Mouse (Mus musculus) spleen, postnatal 10 days (tissue): Measurements from ENCODE around the gene Zfp652.

ENCODE experiments used
- DNase-seq, 2 experiments: peaks; one replicate each; pipeline ENCODE4 v3.0.0; 2021 to 2022; ENCODE audit warnings: low spot score in 2 of 2

The Zfp652 gene

DNA sequence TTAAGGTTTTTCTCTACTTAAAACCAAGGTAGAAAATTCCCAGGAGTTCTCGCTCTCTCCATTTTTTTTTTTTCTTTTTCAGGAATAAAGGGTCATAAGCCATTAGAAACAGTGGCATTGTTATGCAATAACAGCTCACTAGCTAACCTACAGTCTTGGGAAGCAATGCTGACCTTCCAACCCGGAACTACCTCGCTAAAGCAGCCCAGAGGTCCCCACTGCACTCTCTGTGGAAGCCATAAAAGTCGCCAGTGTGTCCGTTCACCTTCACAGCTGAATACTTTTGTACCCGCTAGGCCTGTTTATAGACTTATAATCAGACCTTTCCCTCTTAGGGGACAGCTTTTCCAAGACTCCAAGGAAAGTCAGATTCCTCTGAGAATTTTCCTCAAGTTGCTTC, 55.8 kb downstream of the Zfp652 start:
- no peak for DNase-seq

DNA sequence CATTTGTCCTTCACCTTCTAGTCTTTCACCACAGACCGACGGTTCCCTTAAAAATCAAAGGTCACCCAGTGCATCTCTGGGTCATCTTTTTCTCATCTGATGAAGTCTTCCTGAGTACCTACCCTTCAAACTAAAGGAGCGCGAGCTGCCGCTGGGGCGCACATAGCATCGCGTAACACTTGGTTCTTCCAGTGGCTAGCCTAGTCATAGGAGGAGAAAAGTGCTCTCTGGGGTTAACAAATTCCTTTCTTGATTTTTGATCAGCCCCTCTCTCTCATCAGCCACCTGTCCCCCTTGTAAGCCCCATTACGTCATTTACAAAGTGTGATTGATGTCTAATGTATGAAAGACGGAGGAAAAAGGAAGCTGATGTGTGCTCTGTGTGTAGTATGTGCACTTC, 56.7 kb downstream of the Zfp652 start:
- no peak for DNase-seq

DNA sequence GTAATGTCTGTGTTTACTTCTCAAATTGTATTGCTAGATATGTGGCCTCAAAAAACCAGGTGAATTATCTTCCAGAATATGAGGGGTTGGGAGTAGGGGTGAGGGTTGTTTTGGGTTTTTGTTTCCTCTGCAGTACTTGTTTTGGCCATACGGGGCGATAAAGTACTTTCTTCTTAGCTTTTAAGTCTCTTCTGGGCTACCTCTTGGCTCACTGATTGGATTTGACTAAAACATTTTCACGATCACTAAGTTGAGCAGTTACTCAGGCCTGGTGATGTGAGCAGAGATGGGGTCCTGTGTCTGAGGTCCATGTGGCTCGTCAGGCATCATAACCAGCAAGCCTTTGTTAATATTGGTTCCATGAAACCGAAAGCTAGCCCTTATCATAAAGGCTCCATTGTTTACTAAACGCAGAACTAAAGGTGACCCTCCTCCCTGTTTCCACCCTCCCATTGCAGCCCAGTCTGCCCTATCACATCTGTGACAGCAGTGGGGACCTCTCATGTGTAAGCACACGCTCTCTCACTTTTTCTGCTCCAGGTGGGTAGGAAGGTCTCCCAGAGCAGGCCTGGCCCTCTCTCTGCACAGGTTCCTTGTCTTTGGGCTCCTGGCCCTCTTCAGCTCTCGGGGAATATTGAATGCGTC, 58.4 kb downstream of the Zfp652 start:
- DNase-seq: peak in 1 of 2 experiments; percentile 66

DNA sequence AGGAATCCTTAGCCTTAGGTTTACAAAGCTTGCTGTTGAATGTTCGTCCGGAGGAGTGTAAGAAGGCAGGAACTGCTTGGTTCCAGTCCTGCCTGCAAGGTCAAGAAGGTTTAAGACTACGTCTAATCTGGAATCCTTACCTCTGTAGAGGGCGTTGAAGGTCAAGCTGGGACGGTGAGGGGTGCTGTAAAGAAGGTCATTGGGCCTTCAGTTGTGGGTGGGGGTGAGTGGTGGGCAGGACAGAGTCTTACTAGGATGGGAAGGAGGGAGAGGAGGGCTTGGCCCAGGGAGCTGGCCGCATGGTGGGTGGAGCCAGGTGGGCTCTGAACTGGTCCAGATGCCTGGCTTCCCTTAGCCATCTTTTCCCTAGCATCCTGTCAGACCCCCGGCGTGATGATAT, 59.2 kb downstream of the Zfp652 start:
- no peak for DNase-seq

DNA sequence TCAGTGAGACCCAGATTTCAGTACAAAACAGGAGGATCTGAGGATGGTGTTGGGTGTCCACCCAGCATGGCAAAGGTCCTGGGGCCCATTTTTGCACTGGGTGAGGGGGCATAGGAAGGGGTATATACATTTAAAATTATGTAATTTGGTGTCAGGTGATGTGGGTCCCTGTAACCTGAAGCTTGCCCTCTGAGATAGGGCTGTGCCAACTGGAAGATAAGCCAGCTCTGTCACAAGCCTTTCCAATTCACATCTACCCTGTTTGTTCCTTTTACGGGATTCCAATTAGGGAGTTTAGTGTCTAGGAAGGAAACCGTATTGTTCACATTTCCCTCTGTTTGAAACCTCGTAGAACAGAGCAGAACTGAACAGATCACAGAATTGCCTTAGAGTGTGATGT, 60.8 kb downstream of the Zfp652 start:
- no peak for DNase-seq

DNA sequence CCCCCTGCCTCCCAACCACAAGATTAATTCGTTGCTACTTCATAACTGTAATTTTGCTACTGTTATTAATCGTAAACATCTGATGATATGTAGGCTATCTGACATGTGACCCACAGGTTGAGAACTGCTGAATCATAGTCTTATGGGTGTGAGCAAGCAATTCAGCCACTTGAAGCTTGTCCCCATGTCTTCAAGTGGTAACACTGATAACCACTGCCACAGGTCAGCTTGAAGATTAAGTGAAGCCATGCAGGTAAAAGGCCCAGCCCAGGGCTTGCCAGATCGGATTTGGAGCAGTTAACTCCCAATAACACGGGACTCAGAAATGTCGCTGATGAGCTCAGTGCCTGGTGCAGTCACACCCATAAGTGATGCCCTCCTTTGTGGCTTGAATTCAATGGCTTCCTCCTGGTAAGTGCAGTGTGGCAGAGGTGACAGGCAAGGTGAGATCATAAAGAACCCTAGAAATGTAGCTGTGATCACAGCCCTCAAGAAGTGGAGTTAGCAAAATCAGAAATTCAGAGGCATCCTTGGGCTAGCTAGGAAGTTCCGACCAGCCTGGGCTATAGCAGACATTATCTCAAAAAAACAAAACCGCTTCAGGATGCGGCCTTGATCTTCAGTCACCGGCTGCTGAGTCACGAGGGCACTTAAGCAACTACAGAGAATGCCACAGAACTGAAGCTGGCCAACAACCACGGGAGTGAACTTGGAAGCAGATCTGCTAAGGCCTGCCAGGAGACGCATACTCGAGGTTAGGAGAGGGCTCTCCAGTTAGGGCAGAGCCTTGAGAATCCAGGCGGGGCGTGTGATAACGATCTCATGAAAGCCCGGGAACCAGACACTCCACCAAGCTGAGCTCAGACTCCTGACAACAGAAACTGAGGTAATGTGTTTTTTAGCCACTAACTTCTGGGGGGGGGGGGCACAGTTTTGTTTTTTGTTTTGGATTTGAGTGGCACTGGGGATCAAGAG, 65.1 kb downstream of the Zfp652 start:
- peak; percentile 65 to 66 for DNase-seq

DNA sequence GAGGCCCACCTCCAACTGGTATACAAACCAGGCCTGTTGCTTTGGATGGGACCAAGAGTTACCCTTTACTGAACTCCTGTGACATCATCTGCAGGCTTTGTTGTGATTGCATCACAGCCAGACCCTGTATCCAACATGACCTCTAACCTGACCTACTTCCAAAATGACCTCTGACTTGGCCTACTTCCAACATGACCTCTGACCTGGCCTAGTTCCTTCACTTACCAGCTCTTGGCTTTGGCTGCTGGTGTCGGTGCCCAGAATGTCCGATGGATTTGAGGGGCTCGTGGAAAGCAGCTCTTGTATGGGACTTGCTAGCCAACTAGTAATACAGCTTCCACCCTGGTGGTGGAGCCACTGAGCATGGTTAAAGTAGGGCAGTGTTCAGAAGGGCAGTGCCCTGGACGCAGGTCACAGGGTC, 66.4 kb downstream of the Zfp652 start:
- DNase-seq: peak in 1 of 2 experiments; percentile 68

DNA sequence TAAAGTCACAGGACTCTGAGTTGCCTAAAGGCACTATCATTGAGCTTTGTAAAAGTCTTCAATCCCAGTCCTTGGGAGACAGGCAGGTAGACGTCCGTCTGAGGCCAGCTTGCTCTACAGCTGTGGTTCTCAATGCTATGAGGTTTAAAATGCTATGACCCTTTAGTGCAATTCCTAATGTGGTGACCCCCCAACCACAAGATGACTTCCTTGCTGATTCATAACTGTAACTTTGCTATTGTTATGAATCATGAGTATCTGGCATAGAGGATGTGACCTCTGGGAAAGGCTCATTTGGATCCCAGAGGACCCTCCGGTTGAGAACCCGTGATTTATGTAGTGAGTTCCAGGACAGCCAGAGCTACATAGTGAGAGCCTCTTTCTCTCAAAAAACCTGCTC, 66.9 kb downstream of the Zfp652 start:
- no peak for DNase-seq

DNA sequence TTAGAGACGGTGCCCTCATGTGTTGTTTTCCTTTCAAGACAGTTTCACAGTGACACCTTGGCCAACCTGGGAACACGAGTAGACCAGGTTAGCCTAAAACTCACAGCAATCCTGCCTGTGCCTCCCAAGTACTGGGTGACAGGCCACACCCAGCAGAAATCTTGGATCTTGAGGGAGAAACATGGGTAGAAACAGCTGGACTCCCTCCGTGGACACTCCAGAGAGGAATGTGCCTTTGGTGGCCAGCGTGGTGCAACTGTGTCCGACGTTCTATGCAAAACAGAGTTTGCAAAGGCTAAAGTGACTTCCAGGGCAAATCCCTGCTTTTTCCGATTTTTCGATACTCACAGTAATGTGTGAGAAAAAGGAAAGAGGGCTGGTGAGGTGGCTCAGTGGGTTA, 68.0 kb downstream of the Zfp652 start:
- no peak for DNase-seq

DNA sequence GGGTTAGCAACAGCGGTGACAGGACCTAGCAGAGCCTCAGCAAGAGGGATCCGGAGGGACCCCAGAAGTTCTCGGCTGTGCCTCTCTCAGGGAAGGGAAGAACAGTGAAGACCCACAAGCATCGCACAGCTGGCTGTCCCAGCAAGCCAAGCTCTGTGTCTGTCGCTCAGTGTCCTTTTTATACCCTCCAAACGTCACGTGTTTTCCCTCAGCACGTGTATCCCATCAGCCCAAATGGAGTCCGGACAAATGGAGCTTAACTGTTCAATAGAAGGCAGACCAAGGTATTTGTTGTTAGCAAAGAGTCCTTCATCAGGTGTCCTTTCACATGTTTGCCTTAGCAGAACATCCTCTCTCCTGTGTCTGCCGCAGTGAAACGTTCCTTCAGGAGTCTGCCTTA, 69.1 kb downstream of the Zfp652 start:
- no peak for DNase-seq

DNA sequence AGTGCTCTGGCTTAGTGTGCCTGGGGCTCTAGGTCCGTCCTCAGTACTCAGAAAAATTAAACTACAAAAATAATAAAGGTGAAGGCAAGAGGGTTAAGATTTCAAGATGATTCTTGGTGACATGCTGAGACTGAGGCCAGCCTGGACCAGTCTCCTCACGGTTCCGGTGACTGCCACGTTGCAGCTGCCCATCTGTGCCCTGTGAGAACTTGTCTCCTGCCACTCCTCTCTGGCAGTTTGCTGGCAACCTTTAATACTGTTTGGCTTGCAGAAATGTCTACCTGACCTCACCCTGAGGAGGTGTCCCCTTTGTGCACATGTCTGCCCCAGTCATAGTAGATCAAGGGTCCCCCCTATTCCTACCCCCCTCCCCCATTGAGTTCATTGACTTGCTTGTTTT, 71.0 kb downstream of the Zfp652 start:
- DNase-seq: no peak

DNA sequence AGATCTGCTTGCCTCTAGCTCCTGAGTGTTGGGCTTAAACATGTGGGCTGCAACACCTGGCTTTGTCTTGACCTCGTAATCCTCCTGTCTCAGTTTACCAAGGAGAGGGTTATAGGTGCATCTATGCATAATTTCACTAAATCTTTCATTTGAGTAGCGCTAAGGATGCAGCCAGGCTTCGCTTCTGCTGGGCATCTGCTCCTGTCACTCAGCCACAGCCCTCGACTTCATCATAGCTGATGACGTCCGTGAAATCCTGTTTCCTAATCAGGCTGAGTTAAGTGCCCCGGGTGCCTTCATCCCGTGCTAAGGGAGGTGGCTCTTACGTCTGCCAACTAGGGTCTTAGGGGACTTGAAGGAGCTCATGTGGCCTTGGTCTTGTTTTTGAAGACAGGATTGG, 71.5 kb downstream of the Zfp652 start:
- DNase-seq: no peak

DNA sequence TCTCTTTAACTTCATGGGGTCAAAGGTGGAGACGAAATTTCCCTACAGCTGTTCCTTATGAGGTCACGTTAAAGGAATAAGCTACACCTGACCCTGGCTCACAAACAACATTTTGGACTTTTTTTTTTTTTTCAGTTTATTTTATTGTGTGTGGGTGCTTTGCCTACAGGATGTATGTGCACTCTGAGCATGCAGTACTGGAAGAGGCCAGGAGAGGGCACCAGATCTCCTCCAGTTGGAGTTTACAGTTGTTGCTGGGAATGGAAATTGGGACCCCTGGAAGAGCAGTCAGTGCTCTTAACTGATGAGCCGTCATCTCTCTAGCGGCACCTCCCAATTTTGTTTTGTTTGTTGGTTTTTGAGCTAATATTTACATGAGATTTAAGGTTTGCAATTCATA, 73.2 kb downstream of the Zfp652 start:
- peak in 1 of 2 experiments; percentile 69 for DNase-seq

DNA sequence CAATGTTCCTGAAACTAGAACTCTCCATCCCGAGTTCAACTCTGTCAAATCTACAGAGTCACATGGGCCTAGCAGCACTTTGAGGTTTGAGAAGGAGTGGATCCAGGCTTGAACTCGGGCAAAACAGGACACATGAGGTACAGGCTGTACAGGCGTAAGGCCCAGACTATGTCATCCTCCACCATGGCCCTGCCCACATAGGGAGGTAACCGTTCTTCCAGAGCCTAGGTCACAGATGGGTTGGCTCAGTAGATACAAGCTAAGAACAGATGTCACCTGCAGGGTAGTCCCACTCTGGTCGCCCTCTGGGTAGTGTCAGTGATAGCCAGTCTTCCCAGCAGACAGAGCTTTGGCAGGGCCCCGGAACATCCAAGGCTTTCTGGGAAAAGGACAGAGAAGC, 74.0 kb downstream of the Zfp652 start:
- no peak for DNase-seq

DNA sequence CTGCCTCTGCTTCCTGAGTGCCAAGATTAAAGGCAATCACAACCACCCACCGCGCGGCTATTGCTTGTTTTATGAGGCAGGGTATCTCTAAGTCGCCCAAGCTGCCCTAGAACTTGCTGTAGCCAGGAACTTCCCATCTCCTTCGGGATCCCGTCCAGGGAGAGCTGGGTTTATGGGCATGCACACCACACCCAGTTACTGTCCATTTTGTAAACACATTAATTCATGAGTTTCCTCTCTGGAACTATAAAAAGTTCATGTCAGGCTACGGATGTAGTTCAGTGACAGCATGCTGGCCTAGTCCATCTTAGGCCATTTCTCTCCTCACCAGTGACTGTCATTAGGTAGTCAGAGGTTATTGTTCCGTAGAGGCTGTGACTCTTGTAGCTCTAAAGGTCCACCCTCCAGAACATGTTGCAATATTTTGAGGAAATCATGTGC, 77.0 kb downstream of the Zfp652 start:
- no peak for DNase-seq

DNA sequence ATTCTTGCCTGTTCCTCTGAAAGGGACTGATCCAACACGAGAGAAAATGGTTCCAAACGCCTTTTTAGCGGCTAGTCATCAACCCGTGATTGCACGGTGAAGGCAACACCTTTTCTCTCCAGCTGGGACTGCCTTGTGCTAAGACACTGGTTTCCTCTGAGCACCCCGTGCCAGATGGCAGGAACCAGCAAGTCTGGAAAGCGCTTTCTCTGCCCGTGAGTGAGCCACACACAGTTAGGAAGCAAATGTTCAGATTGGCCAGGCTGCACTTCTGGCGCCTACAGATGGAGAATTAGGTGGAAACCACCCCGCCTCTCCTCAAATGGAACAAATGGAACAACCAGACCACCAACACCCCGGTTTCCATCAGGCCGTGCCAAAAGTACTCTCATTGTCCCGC, 79.3 kb downstream of the Zfp652 start:
- DNase-seq: no peak

DNA sequence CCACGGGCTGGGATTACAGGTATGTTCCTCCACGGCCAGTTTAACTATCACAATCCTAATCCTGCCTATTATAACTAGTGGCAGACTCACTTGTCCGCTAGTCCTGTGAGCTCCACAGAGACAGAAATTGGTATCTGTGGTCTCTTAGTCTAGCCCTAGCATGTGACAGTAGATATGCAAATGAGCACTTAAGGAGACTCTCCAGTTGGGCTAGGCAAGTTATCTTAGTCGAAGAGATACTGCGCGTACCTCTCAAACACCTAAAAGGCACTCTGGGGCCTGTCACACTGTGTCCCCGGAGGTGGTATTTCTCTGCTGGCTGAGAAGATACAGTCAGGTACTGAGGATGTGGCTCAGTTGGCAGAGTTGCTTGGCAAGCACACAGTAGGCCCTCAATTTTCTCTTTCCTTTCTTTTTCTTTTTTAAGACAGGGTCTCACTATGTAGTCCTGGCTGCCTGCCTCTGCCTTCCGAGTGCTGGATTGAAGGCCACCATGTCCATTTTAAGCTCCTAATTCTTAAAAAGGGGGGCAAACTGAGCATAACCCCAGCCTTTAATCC, 80.6 kb downstream of the Zfp652 start:
- DNase-seq: no peak

DNA sequence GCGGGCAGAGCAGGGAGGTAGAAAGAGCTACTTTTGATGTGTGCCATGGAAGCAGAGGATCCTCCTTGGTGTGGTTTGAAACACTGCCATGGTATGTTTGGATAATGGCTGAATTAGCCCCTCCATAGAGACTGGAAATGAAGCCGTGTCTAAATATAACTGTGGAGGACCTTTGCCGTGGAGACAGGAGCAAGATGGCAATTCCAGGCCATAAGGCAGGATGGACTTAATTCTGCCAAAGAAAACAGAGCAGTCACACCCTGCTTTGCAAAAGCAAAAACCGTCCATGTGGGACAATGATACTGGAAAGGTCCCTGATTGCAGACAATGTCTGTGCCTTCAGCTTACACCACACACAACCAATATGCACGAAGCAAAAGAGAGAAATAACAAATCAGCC, 81.7 kb downstream of the Zfp652 start:
- DNase-seq: no peak

DNA sequence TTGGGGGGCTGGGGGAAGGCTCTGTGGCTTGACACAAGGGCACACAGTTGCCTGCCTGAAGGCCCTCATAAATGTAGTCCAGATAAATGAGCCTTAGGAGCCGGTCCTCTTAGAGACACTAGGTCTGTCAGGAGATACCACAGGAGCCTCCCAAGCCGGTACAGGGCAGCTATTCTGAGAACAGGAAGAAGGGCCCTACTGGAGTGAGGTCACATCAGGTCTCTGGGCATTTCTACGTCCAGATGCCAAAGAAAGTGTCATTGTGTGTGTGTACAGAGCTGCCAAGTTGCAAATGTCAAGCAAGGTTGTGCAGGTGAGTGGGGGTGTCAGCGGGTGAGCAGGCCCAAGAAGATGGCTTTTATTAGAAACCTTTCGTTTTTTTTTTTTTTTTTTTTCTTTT, 83.1 kb downstream of the Zfp652 start:
- DNase-seq: no peak

DNA sequence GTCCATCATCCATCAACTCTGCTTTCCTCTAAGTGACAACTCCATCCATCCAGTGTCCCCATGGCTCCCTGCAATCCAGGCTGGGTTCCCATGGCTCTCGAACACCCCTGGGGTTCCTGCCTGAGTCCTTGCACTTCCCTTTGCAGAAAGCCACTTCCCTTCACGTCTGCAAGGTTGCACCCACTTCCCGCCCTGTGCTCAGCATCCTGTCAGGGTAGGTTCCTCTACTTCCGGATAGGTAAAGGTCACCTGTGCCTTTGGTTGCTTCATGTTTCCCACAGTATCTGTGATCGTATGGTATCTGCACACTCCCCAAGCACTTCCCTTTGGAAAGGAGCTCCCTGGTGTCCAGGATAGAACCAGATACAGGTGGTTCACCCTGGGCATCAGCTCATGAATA, 92.5 kb downstream of the Zfp652 start:
- DNase-seq: peak; percentile 38 to 46

DNA sequence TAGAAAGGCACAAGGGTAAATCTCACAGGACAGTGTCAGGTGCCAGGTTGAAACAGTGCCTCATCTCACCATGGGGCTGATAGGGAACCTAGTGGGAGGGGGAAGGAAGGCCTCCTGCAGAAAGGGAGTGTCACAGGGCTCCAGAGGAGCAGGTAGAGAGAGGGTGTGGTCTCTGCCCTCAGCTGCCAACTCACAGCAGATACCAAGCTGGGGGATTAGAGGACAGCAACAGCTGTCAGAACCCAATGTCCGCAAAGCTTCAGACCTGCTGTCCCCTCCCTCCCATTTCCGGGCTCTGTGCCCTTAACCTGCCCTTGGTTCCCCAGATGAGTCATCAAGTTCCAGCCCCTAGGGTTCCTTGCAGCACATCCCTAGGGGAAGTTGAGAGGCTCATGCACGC, 93.1 kb downstream of the Zfp652 start:
- peak; percentile 58 to 66 for DNase-seq

DNA sequence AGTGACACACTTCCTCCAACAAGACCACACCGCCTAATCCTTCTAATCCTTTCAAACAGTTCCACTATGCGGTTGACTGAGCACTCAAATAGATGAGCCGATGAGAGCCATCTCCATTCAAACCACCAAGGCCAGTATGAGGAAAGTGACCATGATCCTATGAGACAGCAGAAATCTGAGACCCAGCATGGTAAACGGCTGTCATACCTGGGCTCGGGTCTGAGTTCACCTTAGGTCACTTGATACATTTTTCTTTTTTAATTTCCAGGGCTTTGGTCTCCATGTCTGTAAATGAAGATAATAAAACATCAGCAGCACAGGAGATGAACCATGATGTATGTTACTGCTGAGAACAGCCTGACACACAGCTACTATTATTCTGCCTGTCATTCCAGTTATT, 95.4 kb downstream of the Zfp652 start:
- DNase-seq: peak in 1 of 2 experiments; percentile 34
